Mouse (Mus musculus): Measurements from ENCODE around the gene Cfdp1. TPM values are rescaled to one million over a fixed set of nuclear protein-coding genes. Genes with fewer than 3 reads are reported as not detected.

Cfdp1 gene
- polyA plus RNA-seq, 2 experiments, result 129 to 210 TPM

GRCm38 (mm10) chr8:111738867-111739266, 115.2 kb downstream of the Cfdp1 start:
- peaks cover 65% of the 10 kb centered on the region for H3K4me1 ChIP-seq (ENCODE audit: control insufficient read depth, insufficient read depth, low read length)

GRCm38 (mm10) chr8:111736321-111736720, 117.8 kb downstream of the Cfdp1 start:
- H3K27ac ChIP-seq (replicated peaks; ENCODE audit: low read depth, low read length), result no peak overlapping the region
- no peaks in the 10 kb centered on the region for H3K27me3 ChIP-seq (ENCODE audit: control insufficient read depth, insufficient read depth, low read length)
- H3K4me1 ChIP-seq (ENCODE audit: control insufficient read depth, insufficient read depth, low read length), result peaks cover 70% of the 10 kb centered on the region
- H3K9me3 ChIP-seq (ENCODE audit: control insufficient read depth, low read length), result no peaks in the 10 kb centered on the region
- TF ChIP-seq POLR2A (IDR thresholded peaks at IDR 0.05; ENCODE audit: borderline replicate concordance, extremely low read depth, insufficient read depth, insufficient read length), result no peak
- no peak for ATAC-seq (ENCODE audit: low FRiP score, low read depth)
- no peak overlapping the region for H3K4me2 ChIP-seq (replicated peaks; ENCODE audit: low read depth, low read length, severe bottlenecking)
- H3K4me3 ChIP-seq (replicated peaks; ENCODE audit: low read length), result no peak overlapping the region
- WGBS, result 41% methylated on average over 7 of the region's 7 CpGs
- H3K9ac ChIP-seq (ENCODE audit: low read depth, low read length, severe bottlenecking), result no peak overlapping the region
- H3K36me3 ChIP-seq (ENCODE audit: control insufficient read depth, insufficient read depth, low read length), result no peaks in the 10 kb centered on the region
- no peak for DNase-seq (ENCODE audit: low spot score)

More at GRCm38 (mm10) chr8:111738867-111739266, 115.2 kb downstream of the Cfdp1 start:
- 0 out of 2 replicates have a peak overlapping the region, but pooled peaks have one; percentile 4 for H3K9ac ChIP-seq (ENCODE audit: low read depth, low read length, severe bottlenecking)
- H3K36me3 ChIP-seq (ENCODE audit: control insufficient read depth, insufficient read depth, low read length), result no peaks in the 10 kb centered on the region
- no peaks in the 10 kb centered on the region for H3K27me3 ChIP-seq (ENCODE audit: control insufficient read depth, insufficient read depth, low read length)
- 70% methylated on average over 6 of the region's 6 CpGs for WGBS
- H3K4me3 ChIP-seq (replicated peaks; ENCODE audit: low read length), result no peak overlapping the region
- no peak overlapping the region for H3K27ac ChIP-seq (replicated peaks; ENCODE audit: low read depth, low read length)
- no peaks in the 10 kb centered on the region for H3K9me3 ChIP-seq (ENCODE audit: control insufficient read depth, low read length)
- H3K4me2 ChIP-seq (replicated peaks; ENCODE audit: low read depth, low read length, severe bottlenecking), result no peak overlapping the region
- TF ChIP-seq POLR2A (IDR thresholded peaks at IDR 0.05; ENCODE audit: borderline replicate concordance, extremely low read depth, insufficient read depth, insufficient read length), result no peak
- DNase-seq (ENCODE audit: low spot score) (no peak), ATAC-seq (ENCODE audit: low FRiP score, low read depth) (no peak)

- no peak overlapping the region for H3K9ac ChIP-seq (ENCODE audit: low read depth, low read length, severe bottlenecking)
- H3K27ac ChIP-seq (replicated peaks; ENCODE audit: low read depth, low read length), result no peak overlapping the region
- WGBS, result 66% methylated on average over 4 of the region's 4 CpGs
Measured at GRCm38 (mm10) chr8:111735791-111736190, 118.3 kb downstream of the Cfdp1 start.

GRCm38 (mm10) chr8:111735335-111735761, 118.7 kb downstream of the Cfdp1 start:
- Histone ChIP-seq H3K4me1 (ENCODE audit: control insufficient read depth, insufficient read depth, low read length) (peaks cover 72% of the 10 kb centered on the region), H3K27me3 (ENCODE audit: control insufficient read depth, insufficient read depth, low read length) (no peaks in the 10 kb centered on the region), H3K9ac (ENCODE audit: low read depth, low read length, severe bottlenecking) (no peak overlapping the region), H3K36me3 (ENCODE audit: control insufficient read depth, insufficient read depth, low read length) (no peaks in the 10 kb centered on the region), H3K27ac (replicated peaks; ENCODE audit: low read depth, low read length) (0 out of 2 replicates have a peak overlapping the region, but pooled peaks have one; percentile 28), H3K9me3 (ENCODE audit: control insufficient read depth, low read length) (no peaks in the 10 kb centered on the region), H3K4me3 (replicated peaks; ENCODE audit: low read length) (no peak overlapping the region), H3K4me2 (replicated peaks; ENCODE audit: low read depth, low read length, severe bottlenecking) (no peak overlapping the region)
- no peak for TF ChIP-seq POLR2A (IDR thresholded peaks at IDR 0.05; ENCODE audit: borderline replicate concordance, extremely low read depth, insufficient read depth, insufficient read length)
- ATAC-seq (ENCODE audit: low FRiP score, low read depth) (no peak), DNase-seq (ENCODE audit: low spot score) (no peak)
- 49% methylated on average over 8 of the region's 8 CpGs for WGBS

More at GRCm38 (mm10) chr8:111735791-111736190, 118.3 kb downstream of the Cfdp1 start:
- Histone ChIP-seq H3K36me3 (ENCODE audit: control insufficient read depth, insufficient read depth, low read length) (no peaks in the 10 kb centered on the region), H3K27me3 (ENCODE audit: control insufficient read depth, insufficient read depth, low read length) (no peaks in the 10 kb centered on the region), H3K4me1 (ENCODE audit: control insufficient read depth, insufficient read depth, low read length) (peaks cover 70% of the 10 kb centered on the region), H3K4me2 (replicated peaks; ENCODE audit: low read depth, low read length, severe bottlenecking) (no peak overlapping the region), H3K9me3 (ENCODE audit: control insufficient read depth, low read length) (no peaks in the 10 kb centered on the region), H3K4me3 (replicated peaks; ENCODE audit: low read length) (no peak overlapping the region)
- ATAC-seq (ENCODE audit: low FRiP score, low read depth) (no peak), DNase-seq (ENCODE audit: low spot score) (no peak)
- TF ChIP-seq POLR2A (IDR thresholded peaks at IDR 0.05; ENCODE audit: borderline replicate concordance, extremely low read depth, insufficient read depth, insufficient read length), result no peak

GRCm38 (mm10) chr8:111734244-111734960, 119.7 kb downstream of the Cfdp1 start:
- no peaks in the 10 kb centered on the region for H3K27me3 ChIP-seq (ENCODE audit: control insufficient read depth, insufficient read depth, low read length)
- no peak overlapping the region for H3K4me3 ChIP-seq (replicated peaks; ENCODE audit: low read length)
- no peaks in the 10 kb centered on the region for H3K36me3 ChIP-seq (ENCODE audit: control insufficient read depth, insufficient read depth, low read length)
- no peak for TF ChIP-seq POLR2A (IDR thresholded peaks at IDR 0.05; ENCODE audit: borderline replicate concordance, extremely low read depth, insufficient read depth, insufficient read length)
- WGBS, result 45% methylated on average over 6 of the region's 6 CpGs
- 0 out of 2 replicates have a peak overlapping the region, but pooled peaks have one; percentile 5 for H3K9ac ChIP-seq (ENCODE audit: low read depth, low read length, severe bottlenecking)
- H3K4me1 ChIP-seq (ENCODE audit: control insufficient read depth, insufficient read depth, low read length), result peaks cover 72% of the 10 kb centered on the region
- H3K9me3 ChIP-seq (ENCODE audit: control insufficient read depth, low read length), result no peaks in the 10 kb centered on the region
- peak overlapping the region; percentile 63 for H3K27ac ChIP-seq (replicated peaks; ENCODE audit: low read depth, low read length)
- H3K4me2 ChIP-seq (replicated peaks; ENCODE audit: low read depth, low read length, severe bottlenecking), result peak overlapping the region; percentile 71; the same call in 1 of the 2 replicates
- ATAC-seq (ENCODE audit: low FRiP score, low read depth) (no peak), DNase-seq (ENCODE audit: low spot score) (no peak)

Data from limb, embryonic 14.5 days (tissue).